Mouse (Mus musculus): ENCODE data around the gene Dhx36. TPM values are rescaled to one million over a fixed set of nuclear protein-coding genes. Genes with fewer than 3 reads are reported as not detected.

Dhx36 gene
- polyA plus RNA-seq (2012; ENCODE audit: insufficient read depth, insufficient read length, missing spikeins): 25.6 and 30.0 TPM in 2 replicates

GRCm38 (mm10) chr3:62506488-62507205 lies at the start of gene Dhx36:
TSS of gene Dhx36 (minus strand) at chr3:62507004.
- no peak for TF ChIP-seq CTCF (IDR thresholded peaks at IDR 0.05; ENCODE audit: low read depth, low read length)
- TF ChIP-seq POLR2A (IDR thresholded peaks at IDR 0.05; ENCODE audit: borderline replicate concordance, low read depth, low read length): no peak
- Histone ChIP-seq H3K27ac (ENCODE audit: insufficient read depth, low read depth, low read length) (no peak within 1 kb of the TSS), H3K4me3 (ENCODE audit: insufficient read depth, low read length) (peak within 1 kb of the TSS; percentile 91), H3K4me1 (ENCODE audit: control insufficient read depth, insufficient read depth, low read length) (peaks cover 5% of the 10 kb centered on the region)

DNA sequence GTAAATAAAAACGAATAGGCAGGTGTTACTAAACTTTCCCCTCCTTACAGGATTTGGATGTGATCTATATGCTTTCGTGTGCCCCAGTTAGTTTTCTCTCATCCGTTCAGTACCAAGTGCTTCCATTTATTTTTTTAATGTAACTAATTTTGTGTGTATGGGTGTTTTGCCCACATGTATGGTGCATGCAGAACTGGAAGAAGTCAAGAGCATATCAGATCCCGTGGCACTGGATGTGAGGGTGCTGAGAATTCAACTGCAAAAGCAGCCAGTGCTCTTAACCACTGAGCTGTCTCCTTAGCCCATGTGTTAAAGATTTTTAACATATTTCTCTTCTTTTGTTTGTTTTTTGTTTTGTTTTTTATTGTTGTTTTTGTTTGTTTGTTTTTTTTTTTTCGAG lies 20.8 kb upstream of the Dhx36 start:
- Histone ChIP-seq H3K27ac (ENCODE audit: insufficient read depth, low read depth, low read length) (no peak overlapping the region), H3K4me1 (ENCODE audit: control insufficient read depth, insufficient read depth, low read length) (no peaks in the 10 kb centered on the region), H3K4me3 (ENCODE audit: insufficient read depth, low read length) (no peak overlapping the region)
- TF ChIP-seq POLR2A (IDR thresholded peaks at IDR 0.05; ENCODE audit: borderline replicate concordance, low read depth, low read length) (no peak), CTCF (IDR thresholded peaks at IDR 0.05; ENCODE audit: low read depth, low read length) (no peak)

- no peak for TF ChIP-seq CTCF (IDR thresholded peaks at IDR 0.05; ENCODE audit: low read depth, low read length)
- no peak for TF ChIP-seq POLR2A (IDR thresholded peaks at IDR 0.05; ENCODE audit: borderline replicate concordance, low read depth, low read length)
- no peaks in the 10 kb centered on the region for H3K4me1 ChIP-seq (ENCODE audit: control insufficient read depth, insufficient read depth, low read length)
- no peak overlapping the region for H3K27ac ChIP-seq (ENCODE audit: insufficient read depth, low read depth, low read length)
- no peak overlapping the region for H3K4me3 ChIP-seq (ENCODE audit: insufficient read depth, low read length)
Observed at GRCm38 (mm10) chr3:62527160-62527559, 20.4 kb upstream of the Dhx36 start.

GRCm38 (mm10) chr3:62507206-62507647 lies 423 bp upstream of the Dhx36 start:
- no peak for TF ChIP-seq CTCF (IDR thresholded peaks at IDR 0.05; ENCODE audit: low read depth, low read length)
- TF ChIP-seq POLR2A (IDR thresholded peaks at IDR 0.05; ENCODE audit: borderline replicate concordance, low read depth, low read length): no peak
- peaks cover 5% of the 10 kb centered on the region for H3K4me1 ChIP-seq (ENCODE audit: control insufficient read depth, insufficient read depth, low read length)
- H3K4me3 ChIP-seq (ENCODE audit: insufficient read depth, low read length): peak overlapping the region; percentile 91
- H3K27ac ChIP-seq (ENCODE audit: insufficient read depth, low read depth, low read length): no peak overlapping the region

- H3K27ac ChIP-seq (ENCODE audit: insufficient read depth, low read depth, low read length): no peak overlapping the region
- peaks cover 5% of the 10 kb centered on the region for H3K4me1 ChIP-seq (ENCODE audit: control insufficient read depth, insufficient read depth, low read length)
- TF ChIP-seq POLR2A (IDR thresholded peaks at IDR 0.05; ENCODE audit: borderline replicate concordance, low read depth, low read length) (no peak), CTCF (IDR thresholded peaks at IDR 0.05; ENCODE audit: low read depth, low read length) (no peak)
- peak overlapping the region; percentile 58 for H3K4me3 ChIP-seq (ENCODE audit: insufficient read depth, low read length)
Observed at GRCm38 (mm10) chr3:62505166-62505900, 1.5 kb downstream of the Dhx36 start.

GRCm38 (mm10) chr3:62499327-62499726 lies 7.5 kb downstream of the Dhx36 start:
- TF ChIP-seq CTCF (IDR thresholded peaks at IDR 0.05; ENCODE audit: low read depth, low read length) (no peak), POLR2A (IDR thresholded peaks at IDR 0.05; ENCODE audit: borderline replicate concordance, low read depth, low read length) (no peak)
- Histone ChIP-seq H3K27ac (ENCODE audit: insufficient read depth, low read depth, low read length) (no peak overlapping the region), H3K4me3 (ENCODE audit: insufficient read depth, low read length) (no peak overlapping the region), H3K4me1 (ENCODE audit: control insufficient read depth, insufficient read depth, low read length) (peaks cover 12% of the 10 kb centered on the region)

- Histone ChIP-seq H3K27ac (ENCODE audit: insufficient read depth, low read depth, low read length) (no peak overlapping the region), H3K4me3 (ENCODE audit: insufficient read depth, low read length) (no peak overlapping the region), H3K4me1 (ENCODE audit: control insufficient read depth, insufficient read depth, low read length) (peaks cover 12% of the 10 kb centered on the region)
- TF ChIP-seq POLR2A (IDR thresholded peaks at IDR 0.05; ENCODE audit: borderline replicate concordance, low read depth, low read length) (no peak), CTCF (IDR thresholded peaks at IDR 0.05; ENCODE audit: low read depth, low read length) (no peak)
Observed at GRCm38 (mm10) chr3:62492568-62492967, 14.2 kb downstream of the Dhx36 start.

GRCm38 (mm10) chr3:62484340-62484739 lies 22.5 kb downstream of the Dhx36 start:
- no peak overlapping the region for H3K4me3 ChIP-seq (ENCODE audit: insufficient read depth, low read length)
- TF ChIP-seq POLR2A (IDR thresholded peaks at IDR 0.05; ENCODE audit: borderline replicate concordance, low read depth, low read length) (no peak), CTCF (IDR thresholded peaks at IDR 0.05; ENCODE audit: low read depth, low read length) (no peak)
- H3K27ac ChIP-seq (ENCODE audit: insufficient read depth, low read depth, low read length): no peak overlapping the region
- H3K4me1 ChIP-seq (ENCODE audit: control insufficient read depth, insufficient read depth, low read length): no peaks in the 10 kb centered on the region

GRCm38 (mm10) chr3:62470179-62470578 lies 36.6 kb downstream of the Dhx36 start:
- no peak overlapping the region for H3K4me3 ChIP-seq (ENCODE audit: insufficient read depth, low read length)
- H3K27ac ChIP-seq (ENCODE audit: insufficient read depth, low read depth, low read length): no peak overlapping the region
- H3K4me1 ChIP-seq (ENCODE audit: control insufficient read depth, insufficient read depth, low read length): no peaks in the 10 kb centered on the region
- TF ChIP-seq POLR2A (IDR thresholded peaks at IDR 0.05; ENCODE audit: borderline replicate concordance, low read depth, low read length): no peak
- no peak for TF ChIP-seq CTCF (IDR thresholded peaks at IDR 0.05; ENCODE audit: low read depth, low read length)

GRCm38 (mm10) chr3:62464276-62464675 lies 42.5 kb downstream of the Dhx36 start:
- peaks cover 8% of the 10 kb centered on the region for H3K4me1 ChIP-seq (ENCODE audit: control insufficient read depth, insufficient read depth, low read length)
- no peak overlapping the region for H3K27ac ChIP-seq (ENCODE audit: insufficient read depth, low read depth, low read length)
- no peak for TF ChIP-seq CTCF (IDR thresholded peaks at IDR 0.05; ENCODE audit: low read depth, low read length)
- TF ChIP-seq POLR2A (IDR thresholded peaks at IDR 0.05; ENCODE audit: borderline replicate concordance, low read depth, low read length): no peak
- no peak overlapping the region for H3K4me3 ChIP-seq (ENCODE audit: insufficient read depth, low read length)

All from bone marrow macrophage, adult 2 months (primary cell).